Mouse (Mus musculus): ENCODE results near the gene Miga1. TPM values are rescaled to one million over a fixed set of nuclear protein-coding genes. Genes with fewer than 3 reads are reported as not detected.

Miga1 gene
- polyA plus RNA-seq, 1 experiment from 2014 or later, result 15.7 TPM

DNA sequence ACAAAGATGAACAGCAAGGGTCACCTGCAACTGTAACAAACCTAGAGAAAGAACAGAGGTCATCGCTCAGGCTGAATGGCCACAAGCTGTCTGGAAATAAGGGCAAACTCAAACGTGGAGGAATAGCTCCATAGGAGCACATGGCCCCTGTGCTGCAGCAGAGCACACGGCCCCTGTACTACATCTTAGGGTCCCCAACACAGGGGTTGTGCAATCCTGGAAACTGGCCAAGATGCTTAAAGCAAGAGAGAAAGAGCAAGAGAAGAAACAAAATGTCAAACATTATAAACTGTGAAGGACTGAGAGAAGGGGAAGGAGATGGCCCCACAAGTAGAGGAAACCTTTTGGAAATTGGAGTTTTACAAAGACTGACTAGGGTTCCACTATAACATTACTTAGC, 45.8 kb downstream of the Miga1 start:
- 54% methylated on average over 3 of the region's 3 CpGs for WGBS
- H3K9me3 ChIP-seq (ENCODE audit: control insufficient read depth, low read length), result no peaks in the 10 kb centered on the region
- peak overlapping the region; percentile 91 for H3K27ac ChIP-seq (ENCODE audit: low read length)
- no peaks in the 10 kb centered on the region for H3K27me3 ChIP-seq (ENCODE audit: control insufficient read depth, insufficient read depth, low read depth, low read length)
- H3K9ac ChIP-seq (ENCODE audit: low read length), result no peak overlapping the region
- H3K36me3 ChIP-seq (ENCODE audit: control insufficient read depth, insufficient read depth, low read length), result peaks cover 3% of the 10 kb centered on the region; the same call in 1 of the 2 replicates
- H3K4me1 ChIP-seq (replicated peaks; ENCODE audit: control insufficient read depth, insufficient read depth, low read length), result peaks cover 11% of the 10 kb centered on the region
- H3K4me2 ChIP-seq (ENCODE audit: low read depth, low read length), result no peak overlapping the region
- H3K4me3 ChIP-seq (ENCODE audit: low read length), result no peak overlapping the region
- ATAC-seq (ENCODE audit: low read depth), result peak; percentile 92

- Histone ChIP-seq H3K36me3 (ENCODE audit: control insufficient read depth, insufficient read depth, low read length) (peaks cover 3% of the 10 kb centered on the region; the same call in 1 of the 2 replicates), H3K27ac (ENCODE audit: low read length) (peak overlapping the region; percentile 91), H3K9ac (ENCODE audit: low read length) (no peak overlapping the region), H3K4me2 (ENCODE audit: low read depth, low read length) (no peak overlapping the region), H3K9me3 (ENCODE audit: control insufficient read depth, low read length) (no peaks in the 10 kb centered on the region), H3K27me3 (ENCODE audit: control insufficient read depth, insufficient read depth, low read depth, low read length) (no peaks in the 10 kb centered on the region), H3K4me3 (ENCODE audit: low read length) (no peak overlapping the region), H3K4me1 (replicated peaks; ENCODE audit: control insufficient read depth, insufficient read depth, low read length) (peaks cover 15% of the 10 kb centered on the region)
- WGBS, result 33% methylated on average over 13 of the region's 13 CpGs
- peak; percentile 75 for ATAC-seq (ENCODE audit: low read depth)
These were observed 46.6 kb downstream of the Miga1 start for GRCm38 (mm10) chr3:152293530-152294181.

GRCm38 (mm10) chr3:152291895-152292294, 48.3 kb downstream of the Miga1 start:
- Histone ChIP-seq H3K9me3 (ENCODE audit: control insufficient read depth, low read length) (no peaks in the 10 kb centered on the region), H3K9ac (ENCODE audit: low read length) (no peak overlapping the region), H3K4me1 (replicated peaks; ENCODE audit: control insufficient read depth, insufficient read depth, low read length) (peaks cover 15% of the 10 kb centered on the region), H3K36me3 (ENCODE audit: control insufficient read depth, insufficient read depth, low read length) (peaks cover 3% of the 10 kb centered on the region), H3K27ac (ENCODE audit: low read length) (peak overlapping the region; percentile 28), H3K4me2 (ENCODE audit: low read depth, low read length) (no peak overlapping the region), H3K27me3 (ENCODE audit: control insufficient read depth, insufficient read depth, low read depth, low read length) (no peaks in the 10 kb centered on the region), H3K4me3 (ENCODE audit: low read length) (no peak overlapping the region)
- no peak for ATAC-seq (ENCODE audit: low read depth)
- 58% methylated on average over 6 of the region's 6 CpGs for WGBS

- H3K4me3 ChIP-seq (ENCODE audit: low read length), result no peak overlapping the region
- no peak overlapping the region for H3K27ac ChIP-seq (ENCODE audit: low read length)
- ATAC-seq (ENCODE audit: low read depth), result no peak
- no peak overlapping the region for H3K9ac ChIP-seq (ENCODE audit: low read length)
- H3K4me1 ChIP-seq (replicated peaks; ENCODE audit: control insufficient read depth, insufficient read depth, low read length), result peaks cover 15% of the 10 kb centered on the region
- no peak overlapping the region for H3K4me2 ChIP-seq (ENCODE audit: low read depth, low read length)
- WGBS, result 86% methylated on average over 17 of the region's 17 CpGs
- H3K27me3 ChIP-seq (ENCODE audit: control insufficient read depth, insufficient read depth, low read depth, low read length), result no peaks in the 10 kb centered on the region
- H3K36me3 ChIP-seq (ENCODE audit: control insufficient read depth, insufficient read depth, low read length), result no peaks in the 10 kb centered on the region; the same call in none of the 2 replicates
- no peaks in the 10 kb centered on the region for H3K9me3 ChIP-seq (ENCODE audit: control insufficient read depth, low read length)
These were observed 49.9 kb downstream of the Miga1 start for GRCm38 (mm10) chr3:152290175-152290798.

DNA sequence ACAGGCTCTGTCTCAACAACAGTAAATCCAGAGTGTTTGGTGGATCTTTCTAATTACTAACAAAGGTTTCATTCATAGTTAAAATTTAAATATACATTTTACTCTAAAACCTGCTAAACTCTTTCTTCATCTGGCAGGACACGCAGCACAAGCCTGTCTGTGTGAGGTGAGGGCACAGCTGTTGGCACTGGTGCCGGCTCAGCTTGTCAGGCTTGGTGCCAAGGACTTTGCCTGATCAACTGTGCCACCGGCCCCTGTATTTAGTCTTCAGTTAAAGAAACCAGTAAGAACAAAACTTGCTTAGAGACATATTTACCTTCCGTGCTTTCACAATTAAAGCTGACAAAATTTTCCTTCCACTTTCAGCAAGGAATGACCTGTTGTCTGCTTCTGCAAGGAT, 51.5 kb downstream of the Miga1 start:
- no peaks in the 10 kb centered on the region for H3K9me3 ChIP-seq (ENCODE audit: control insufficient read depth, low read length)
- no peak overlapping the region for H3K4me2 ChIP-seq (ENCODE audit: low read depth, low read length)
- H3K4me3 ChIP-seq (ENCODE audit: low read length), result no peak overlapping the region
- ATAC-seq (ENCODE audit: low read depth), result no peak
- 69% methylated on average over 4 of the region's 4 CpGs for WGBS
- H3K27me3 ChIP-seq (ENCODE audit: control insufficient read depth, insufficient read depth, low read depth, low read length), result no peaks in the 10 kb centered on the region
- no peaks in the 10 kb centered on the region; the same call in none of the 2 replicates for H3K36me3 ChIP-seq (ENCODE audit: control insufficient read depth, insufficient read depth, low read length)
- peak overlapping the region; percentile 12; the same call in 1 of the 2 replicates for H3K27ac ChIP-seq (ENCODE audit: low read length)
- peaks cover 11% of the 10 kb centered on the region; the same call in 1 of the 2 replicates for H3K4me1 ChIP-seq (replicated peaks; ENCODE audit: control insufficient read depth, insufficient read depth, low read length)
- no peak overlapping the region for H3K9ac ChIP-seq (ENCODE audit: low read length)

- no peaks in the 10 kb centered on the region for H3K9me3 ChIP-seq (ENCODE audit: control insufficient read depth, low read length)
- H3K4me3 ChIP-seq (ENCODE audit: low read length), result no peak overlapping the region
- H3K36me3 ChIP-seq (ENCODE audit: control insufficient read depth, insufficient read depth, low read length), result no peaks in the 10 kb centered on the region; the same call in none of the 2 replicates
- H3K4me2 ChIP-seq (ENCODE audit: low read depth, low read length), result no peak overlapping the region
- peaks cover 11% of the 10 kb centered on the region; the same call in 1 of the 2 replicates for H3K4me1 ChIP-seq (replicated peaks; ENCODE audit: control insufficient read depth, insufficient read depth, low read length)
- 83% methylated on average over 5 of the region's 5 CpGs for WGBS
- no peak overlapping the region for H3K9ac ChIP-seq (ENCODE audit: low read length)
- no peaks in the 10 kb centered on the region for H3K27me3 ChIP-seq (ENCODE audit: control insufficient read depth, insufficient read depth, low read depth, low read length)
- no peak overlapping the region for H3K27ac ChIP-seq (ENCODE audit: low read length)
- no peak for ATAC-seq (ENCODE audit: low read depth)
These were observed 51.9 kb downstream of the Miga1 start for GRCm38 (mm10) chr3:152288276-152288675.

DNA sequence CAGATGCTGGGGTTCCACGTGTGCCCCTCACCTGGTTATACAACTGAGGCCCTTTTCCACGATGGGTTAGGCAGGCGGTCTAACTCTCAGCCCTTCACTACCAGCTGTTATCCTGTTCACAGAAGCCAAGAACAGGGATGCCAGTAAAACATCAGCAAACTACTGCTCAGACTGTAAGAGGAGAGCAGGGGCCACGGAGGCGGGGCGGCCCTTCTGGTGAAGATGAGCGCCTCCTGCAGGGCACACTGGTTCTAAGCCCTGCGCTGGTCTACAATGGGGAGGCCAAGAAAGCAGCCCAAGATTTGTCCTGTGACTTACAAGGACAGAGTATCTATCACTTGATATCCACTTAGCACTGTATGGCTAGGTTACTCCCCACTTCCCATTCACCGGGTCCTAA, 52.4 kb downstream of the Miga1 start:
- Histone ChIP-seq H3K9me3 (ENCODE audit: control insufficient read depth, low read length) (no peaks in the 10 kb centered on the region), H3K9ac (ENCODE audit: low read length) (no peak overlapping the region), H3K4me2 (ENCODE audit: low read depth, low read length) (no peak overlapping the region), H3K36me3 (ENCODE audit: control insufficient read depth, insufficient read depth, low read length) (no peaks in the 10 kb centered on the region; the same call in none of the 2 replicates), H3K4me3 (ENCODE audit: low read length) (no peak overlapping the region), H3K27ac (ENCODE audit: low read length) (no peak overlapping the region), H3K27me3 (ENCODE audit: control insufficient read depth, insufficient read depth, low read depth, low read length) (no peaks in the 10 kb centered on the region), H3K4me1 (replicated peaks; ENCODE audit: control insufficient read depth, insufficient read depth, low read length) (peaks cover 9% of the 10 kb centered on the region; the same call in 1 of the 2 replicates)
- ATAC-seq (ENCODE audit: low read depth), result no peak
- 80% methylated on average over 9 of the region's 9 CpGs for WGBS

DNA sequence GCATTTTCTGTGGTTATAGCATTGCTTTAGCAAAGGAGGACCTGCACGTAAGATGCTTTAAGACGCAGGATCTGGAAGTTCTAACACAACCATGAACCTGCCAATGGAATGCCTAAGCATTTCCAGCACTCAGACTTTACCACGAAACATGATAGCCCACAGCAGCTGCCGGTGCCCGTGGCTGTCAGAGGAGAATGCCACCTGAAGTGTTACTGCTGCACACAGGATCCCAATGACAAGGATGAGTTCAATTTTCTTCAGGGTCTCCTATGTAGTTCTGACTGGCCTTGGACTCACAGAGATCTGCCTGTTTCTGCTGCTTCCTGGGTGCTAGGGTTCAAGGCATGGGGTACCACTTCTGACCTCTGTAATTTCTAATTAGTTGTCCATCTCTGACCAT, 55.4 kb downstream of the Miga1 start:
- H3K9me3 ChIP-seq (ENCODE audit: control insufficient read depth, low read length), result no peaks in the 10 kb centered on the region
- no peak overlapping the region for H3K4me2 ChIP-seq (ENCODE audit: low read depth, low read length)
- no peak overlapping the region for H3K4me3 ChIP-seq (ENCODE audit: low read length)
- no peak for ATAC-seq (ENCODE audit: low read depth)
- 84% methylated on average over 5 of the region's 5 CpGs for WGBS
- no peak overlapping the region for H3K27ac ChIP-seq (ENCODE audit: low read length)
- 0 out of 2 replicates have a peak, but pooled peaks cover 4% of the 10 kb centered on the region for H3K4me1 ChIP-seq (replicated peaks; ENCODE audit: control insufficient read depth, insufficient read depth, low read length)
- H3K36me3 ChIP-seq (ENCODE audit: control insufficient read depth, insufficient read depth, low read length), result no peaks in the 10 kb centered on the region; the same call in 1 of the 2 replicates
- no peak overlapping the region for H3K9ac ChIP-seq (ENCODE audit: low read length)
- no peaks in the 10 kb centered on the region for H3K27me3 ChIP-seq (ENCODE audit: control insufficient read depth, insufficient read depth, low read depth, low read length)

DNA sequence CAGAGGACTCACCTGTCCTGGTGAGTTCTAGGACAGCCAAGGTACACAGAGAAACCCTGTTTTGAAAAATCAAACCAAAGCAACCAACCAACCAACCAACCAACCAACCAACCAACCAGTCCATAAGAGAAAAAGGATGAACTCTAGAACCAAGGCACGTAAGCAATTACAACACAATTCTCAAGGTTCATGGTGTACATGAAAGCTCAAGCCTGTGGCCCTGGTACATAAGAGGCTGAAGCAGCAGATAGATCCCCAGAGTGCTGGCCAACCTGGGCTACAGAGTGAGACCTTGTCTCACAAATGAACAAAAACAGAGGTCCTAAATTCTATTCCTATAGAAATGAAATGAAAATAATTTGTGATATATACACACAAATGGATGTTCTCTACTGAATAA, 55.9 kb downstream of the Miga1 start:
- WGBS, result 100% methylated on average over 1 of the region's 1 CpGs
- 0 out of 2 replicates have a peak, but pooled peaks cover 4% of the 10 kb centered on the region for H3K4me1 ChIP-seq (replicated peaks; ENCODE audit: control insufficient read depth, insufficient read depth, low read length)
- H3K4me3 ChIP-seq (ENCODE audit: low read length), result no peak overlapping the region
- no peak overlapping the region for H3K9ac ChIP-seq (ENCODE audit: low read length)
- ATAC-seq (ENCODE audit: low read depth), result no peak
- H3K4me2 ChIP-seq (ENCODE audit: low read depth, low read length), result no peak overlapping the region
- no peak overlapping the region for H3K27ac ChIP-seq (ENCODE audit: low read length)
- no peaks in the 10 kb centered on the region for H3K9me3 ChIP-seq (ENCODE audit: control insufficient read depth, low read length)
- no peaks in the 10 kb centered on the region; the same call in 1 of the 2 replicates for H3K36me3 ChIP-seq (ENCODE audit: control insufficient read depth, insufficient read depth, low read length)
- H3K27me3 ChIP-seq (ENCODE audit: control insufficient read depth, insufficient read depth, low read depth, low read length), result no peaks in the 10 kb centered on the region

All from lung, embryonic 16.5 days (tissue).